Mouse (Mus musculus) CD4-positive, CD25-positive, alpha-beta regulatory T cell (primary cell): ENCODE results near the gene Olfr720. TPM values are rescaled to one million over a fixed set of nuclear protein-coding genes. Genes with fewer than 3 reads are reported as not detected.

Experiments used
- polyA plus RNA-seq: library from polyadenylated mRNA; unstranded; fragments of 100-300 nt; shearing (Covaris generic); gene quantifications from one replicate; pipeline ENCODE4 v1.2.1, GENCODE M21; 2017

Olfr720 gene
- polyA plus RNA-seq: not detected

DNA sequence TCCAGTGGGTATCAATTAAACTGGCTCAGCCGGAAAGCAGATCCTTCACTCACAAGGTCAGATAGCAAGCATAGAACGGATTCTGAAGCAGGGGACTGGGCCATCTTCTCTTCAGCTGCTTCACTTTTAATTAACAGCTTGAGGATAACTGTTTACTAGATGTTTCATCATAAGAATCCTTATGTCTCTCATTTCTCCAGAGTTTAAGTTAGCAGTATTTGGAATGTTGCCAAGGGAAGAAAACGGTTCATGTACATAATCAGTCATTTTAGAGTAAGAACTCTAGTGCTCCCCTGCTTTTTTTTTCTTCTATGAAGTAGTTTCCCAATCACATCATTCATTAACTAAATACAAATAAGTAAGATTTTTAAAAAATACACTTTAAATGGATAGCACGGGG lies at the start of gene Olfr720:
TSS of gene Olfr720 (minus strand) at position 101 of the 400 bp plus-strand sequence.

Other genes with a start within 250 kb of the Olfr720 start
- gene Atxn7, start 225.4 kb downstream of the Olfr720 start, polyA plus RNA-seq: 31.6 TPM
- 155 TPM for gene Thoc7, start 225.0 kb downstream of the Olfr720 start, polyA plus RNA-seq
- 146 TPM for gene Psmd6, start 65.9 kb downstream of the Olfr720 start, polyA plus RNA-seq
- 0.10 TPM for gene Olfr31, start 136.0 kb upstream of the Olfr720 start, polyA plus RNA-seq
- 16.8 TPM for gene Il3ra, start 159.4 kb upstream of the Olfr720 start, polyA plus RNA-seq
- not detected for gene Olfr721-ps1, start 214.5 kb upstream of the Olfr720 start, polyA plus RNA-seq